Mouse (Mus musculus): ENCODE data around the gene Ttc28. TPM values are rescaled to one million over a fixed set of nuclear protein-coding genes. Genes with fewer than 3 reads are reported as not detected.

Ttc28 gene
- polyA plus RNA-seq, 1 experiment from 2014 or later = 18.8 TPM

- H3K4me3 ChIP-seq (replicated peaks) = no peak overlapping the region
- no peaks in the 10 kb centered on the region for H3K9me3 ChIP-seq (replicated peaks)
- H3K36me3 ChIP-seq = no peaks in the 10 kb centered on the region
- no peaks in the 10 kb centered on the region for H3K4me1 ChIP-seq
- H3K9ac ChIP-seq (replicated peaks) = no peak overlapping the region
- no peak overlapping the region for H3K4me2 ChIP-seq
- H3K27ac ChIP-seq (replicated peaks) = no peak overlapping the region
- no peaks in the 10 kb centered on the region for H3K27me3 ChIP-seq (replicated peaks)
- no peak for ATAC-seq (ENCODE audit: low FRiP score)
- WGBS = 53% methylated on average over 1 of the region's 1 CpGs
These were observed 89.0 kb downstream of the Ttc28 start for GRCm38 (mm10) chr5:110968566-110968965.

GRCm38 (mm10) chr5:110970162-110970780, 90.7 kb downstream of the Ttc28 start:
- H3K9ac ChIP-seq (replicated peaks) = no peak overlapping the region
- H3K9me3 ChIP-seq (replicated peaks) = no peaks in the 10 kb centered on the region
- no peaks in the 10 kb centered on the region for H3K27me3 ChIP-seq (replicated peaks)
- H3K27ac ChIP-seq (replicated peaks) = no peak overlapping the region
- no peak for ATAC-seq (ENCODE audit: low FRiP score)
- H3K4me3 ChIP-seq (replicated peaks) = no peak overlapping the region
- no peaks in the 10 kb centered on the region for H3K36me3 ChIP-seq
- WGBS = 89% methylated on average over 9 of the region's 9 CpGs
- no peak overlapping the region for H3K4me2 ChIP-seq
- no peaks in the 10 kb centered on the region for H3K4me1 ChIP-seq

- Histone ChIP-seq H3K36me3 (no peaks in the 10 kb centered on the region), H3K27me3 (replicated peaks) (no peaks in the 10 kb centered on the region), H3K4me2 (no peak overlapping the region), H3K4me1 (peaks cover 17% of the 10 kb centered on the region), H3K9ac (replicated peaks) (no peak overlapping the region), H3K9me3 (replicated peaks) (no peaks in the 10 kb centered on the region), H3K27ac (replicated peaks) (no peak overlapping the region), H3K4me3 (replicated peaks) (no peak overlapping the region)
- ATAC-seq (ENCODE audit: low FRiP score) = no peak
- 93% methylated on average over 7 of the region's 7 CpGs for WGBS
These were observed 97.1 kb downstream of the Ttc28 start for GRCm38 (mm10) chr5:110976721-110977120.

- H3K36me3 ChIP-seq = no peaks in the 10 kb centered on the region
- 82% methylated on average over 4 of the region's 4 CpGs for WGBS
- no peak overlapping the region for H3K27ac ChIP-seq (replicated peaks)
- H3K4me3 ChIP-seq (replicated peaks) = no peak overlapping the region
- H3K4me2 ChIP-seq = no peak overlapping the region
- no peaks in the 10 kb centered on the region for H3K9me3 ChIP-seq (replicated peaks)
- no peak overlapping the region for H3K9ac ChIP-seq (replicated peaks)
- H3K27me3 ChIP-seq (replicated peaks) = no peaks in the 10 kb centered on the region
- peaks cover 27% of the 10 kb centered on the region for H3K4me1 ChIP-seq
- no peak for ATAC-seq (ENCODE audit: low FRiP score)
These were observed 98.2 kb downstream of the Ttc28 start for GRCm38 (mm10) chr5:110977796-110978195.

- H3K4me3 ChIP-seq (replicated peaks) = peak overlapping the region; percentile 69
- WGBS = 3% methylated on average over 9 of the region's 9 CpGs
- peaks cover 33% of the 10 kb centered on the region for H3K4me1 ChIP-seq
- H3K9ac ChIP-seq (replicated peaks) = peak overlapping the region; percentile 88
- no peaks in the 10 kb centered on the region for H3K36me3 ChIP-seq
- H3K27me3 ChIP-seq (replicated peaks) = no peaks in the 10 kb centered on the region
- no peaks in the 10 kb centered on the region for H3K9me3 ChIP-seq (replicated peaks)
- H3K27ac ChIP-seq (replicated peaks) = peak overlapping the region; percentile 92
- peak; percentile 85 for ATAC-seq (ENCODE audit: low FRiP score)
- peak overlapping the region; percentile 82 for H3K4me2 ChIP-seq
These were observed 98.9 kb downstream of the Ttc28 start for GRCm38 (mm10) chr5:110978461-110978860.

- Histone ChIP-seq H3K27me3 (replicated peaks) (no peaks in the 10 kb centered on the region), H3K9ac (replicated peaks) (peak overlapping the region; percentile 88), H3K9me3 (replicated peaks) (no peaks in the 10 kb centered on the region), H3K4me1 (peaks cover 41% of the 10 kb centered on the region), H3K36me3 (no peaks in the 10 kb centered on the region), H3K4me3 (replicated peaks) (peak overlapping the region; percentile 69), H3K27ac (replicated peaks) (peak overlapping the region; percentile 92), H3K4me2 (peak overlapping the region; percentile 82)
- peak; percentile 62 for ATAC-seq (ENCODE audit: low FRiP score)
- WGBS = under 1% methylated on average over 90 of the region's 104 CpGs
These were observed 99.6 kb downstream of the Ttc28 start for GRCm38 (mm10) chr5:110979011-110979860.

- Histone ChIP-seq H3K27me3 (replicated peaks) (no peaks in the 10 kb centered on the region), H3K4me2 (peak overlapping the region; percentile 82), H3K4me1 (peaks cover 47% of the 10 kb centered on the region), H3K4me3 (replicated peaks) (peak overlapping the region; percentile 69), H3K36me3 (no peaks in the 10 kb centered on the region), H3K9ac (replicated peaks) (peak overlapping the region; percentile 88), H3K9me3 (replicated peaks) (no peaks in the 10 kb centered on the region), H3K27ac (replicated peaks) (peak overlapping the region; percentile 92)
- under 1% methylated on average over 14 of the region's 14 CpGs for WGBS
- ATAC-seq (ENCODE audit: low FRiP score) = 0 out of 2 replicates have a peak, but pooled peaks have one; percentile 11
These were observed 100.3 kb downstream of the Ttc28 start for GRCm38 (mm10) chr5:110979861-110980346.

- Histone ChIP-seq H3K4me2 (peak overlapping the region; percentile 82), H3K4me1 (peaks cover 51% of the 10 kb centered on the region), H3K9ac (replicated peaks) (peak overlapping the region; percentile 88), H3K9me3 (replicated peaks) (no peaks in the 10 kb centered on the region), H3K4me3 (replicated peaks) (peak overlapping the region; percentile 69), H3K36me3 (no peaks in the 10 kb centered on the region), H3K27me3 (replicated peaks) (no peaks in the 10 kb centered on the region), H3K27ac (replicated peaks) (peak overlapping the region; percentile 92)
- no peak for ATAC-seq (ENCODE audit: low FRiP score)
- WGBS = 27% methylated on average over 5 of the region's 5 CpGs
These were observed 101.0 kb downstream of the Ttc28 start for GRCm38 (mm10) chr5:110980576-110980975.

- Histone ChIP-seq H3K9ac (replicated peaks) (peak overlapping the region; percentile 88; the same call in 1 of the 2 replicates), H3K36me3 (no peaks in the 10 kb centered on the region), H3K4me2 (peak overlapping the region; percentile 82), H3K4me1 (peaks cover 51% of the 10 kb centered on the region), H3K4me3 (replicated peaks) (peak overlapping the region; percentile 69), H3K27ac (replicated peaks) (peak overlapping the region; percentile 48), H3K27me3 (replicated peaks) (no peaks in the 10 kb centered on the region), H3K9me3 (replicated peaks) (no peaks in the 10 kb centered on the region)
- no peak for ATAC-seq (ENCODE audit: low FRiP score)
- 43% methylated on average over 3 of the region's 3 CpGs for WGBS
These were observed 102.8 kb downstream of the Ttc28 start for GRCm38 (mm10) chr5:110982436-110982835.

GRCm38 (mm10) chr5:110984136-110984681, 104.6 kb downstream of the Ttc28 start:
- Histone ChIP-seq H3K4me2 (no peak overlapping the region), H3K36me3 (no peaks in the 10 kb centered on the region), H3K9ac (replicated peaks) (no peak overlapping the region), H3K4me3 (replicated peaks) (no peak overlapping the region), H3K27me3 (replicated peaks) (no peaks in the 10 kb centered on the region), H3K9me3 (replicated peaks) (no peaks in the 10 kb centered on the region), H3K4me1 (peaks cover 48% of the 10 kb centered on the region), H3K27ac (replicated peaks) (no peak overlapping the region)
- 82% methylated on average over 6 of the region's 6 CpGs for WGBS
- ATAC-seq (ENCODE audit: low FRiP score) = no peak

- peak overlapping the region; percentile 78 for H3K27ac ChIP-seq (replicated peaks)
- peak overlapping the region; percentile 25 for H3K4me2 ChIP-seq
- no peaks in the 10 kb centered on the region for H3K36me3 ChIP-seq
- H3K4me3 ChIP-seq (replicated peaks) = no peak overlapping the region
- H3K9ac ChIP-seq (replicated peaks) = no peak overlapping the region
- H3K27me3 ChIP-seq (replicated peaks) = no peaks in the 10 kb centered on the region
- ATAC-seq (ENCODE audit: low FRiP score) = peak; percentile 49
- H3K4me1 ChIP-seq = peaks cover 41% of the 10 kb centered on the region
- no peaks in the 10 kb centered on the region for H3K9me3 ChIP-seq (replicated peaks)
- 51% methylated on average over 13 of the region's 13 CpGs for WGBS
These were observed 117.4 kb downstream of the Ttc28 start for GRCm38 (mm10) chr5:110996835-110997539.

All from neural tube, embryonic 15.5 days (tissue).